Mouse (Mus musculus): ENCODE measurements around the gene R3hdm4. TPM values are rescaled to one million over a fixed set of nuclear protein-coding genes. Genes with fewer than 3 reads are reported as not detected.
"Not testable (repeated sequence)": the region's sequence is repeated elsewhere in the genome, so short reads cannot be mapped to it uniquely, and the experiment has no call there.

R3hdm4 gene
- total and polyA plus RNA-seq, 3 experiments: 10.5 to 59.4 (median 22.3) TPM

GRCm38 (mm10) chr10:79959847-79960601, 39.0 kb upstream of the R3hdm4 start, which contains the start of gene Wdr18 (continued):
- TF ChIP-seq MXI1 (IDR thresholded peaks at IDR 0.05; ENCODE audit: low read depth, low read length) (peak; percentile 98), RAD21 (IDR thresholded peaks at IDR 0.05; ENCODE audit: low read depth, low read length) (peak; percentile 83), RCOR1 (conservative IDR thresholded peaks at IDR 0.05; ENCODE audit: low read depth, low read length) (no peak), ZMIZ1 (IDR thresholded peaks at IDR 0.05; ENCODE audit: low read depth, low read length) (no peak), MAFK (IDR thresholded peaks at IDR 0.05; ENCODE audit: insufficient replicate concordance, low read length) (no peak), SMC3 (IDR thresholded peaks at IDR 0.05; ENCODE audit: low read depth, low read length) (peak; percentile 61), MAZ (IDR thresholded peaks at IDR 0.05; ENCODE audit: low read depth, low read length) (no peak), BHLHE40 (IDR thresholded peaks at IDR 0.05; ENCODE audit: low read depth, low read length) (peak; percentile 48), USF1 (IDR thresholded peaks at IDR 0.05; ENCODE audit: low read depth, low read length) (no peak), ZNF384 (IDR thresholded peaks at IDR 0.05; ENCODE audit: low read depth, low read length) (no peak), NELFE (IDR thresholded peaks at IDR 0.05; ENCODE audit: low read depth, low read length) (peak; percentile 82)

- H3K79me2 ChIP-seq (replicated peaks; ENCODE audit: control insufficient read depth, extremely low read depth, insufficient read depth, poor library complexity, severe bottlenecking): peaks cover 22% of the 10 kb centered on the region
- in situ Hi-C loops (cut with MboI; ENCODE audit: low pct_ligation_motif_present, low pct_unique_long_range_greater_than_20kb, low sequenced_read_pairs); H3K9ac ChIP-seq (ENCODE audit: insufficient read depth, low read depth); dilution Hi-C loops (cut with MboI; ENCODE audit: extremely low pct_ligation_motif_present, extremely low pct_unique_long_range_greater_than_20kb, low sequenced_read_pairs); H3K9me3 ChIP-seq (replicated peaks; ENCODE audit: low read length); H3K4me3 ChIP-seq (replicated peaks in 1 of 3; ENCODE audit: low read depth in 2 of 3, low read length in 2 of 3, poor library complexity in 1 of 3); H3K27ac ChIP-seq (ENCODE audit: insufficient read depth, low read depth); DNase-seq (ENCODE audit: extremely low read depth); H3K4me2 ChIP-seq (ENCODE audit: insufficient read depth, low read depth, poor library complexity, severe bottlenecking); H3K27me3 ChIP-seq (replicated peaks): not testable (repeated sequence)
- H3K36me3 ChIP-seq (replicated peaks in 1 of 2; ENCODE audit: control insufficient read depth in 1 of 2, insufficient read depth in 1 of 2, low read length in 1 of 2): peaks cover 23 to 35% of the 10 kb centered on the region in 2 experiments
- peaks cover 21 to 49% of the 10 kb centered on the region in 2 experiments for H3K4me1 ChIP-seq (ENCODE audit: control insufficient read depth in 1 of 2, insufficient read depth in 2 of 2)
Measured at GRCm38 (mm10) chr10:79959412-79959811, 38.4 kb upstream of the R3hdm4 start.

GRCm38 (mm10) chr10:79958140-79958816, 37.3 kb upstream of the R3hdm4 start:
- H3K9me3 ChIP-seq (replicated peaks; ENCODE audit: low read length): no peaks in the 10 kb centered on the region
- H3K36me3 ChIP-seq (replicated peaks in 1 of 2; ENCODE audit: control insufficient read depth in 1 of 2, insufficient read depth in 1 of 2, low read length in 1 of 2): peaks cover 16 to 33% of the 10 kb centered on the region in 2 experiments
- H3K4me1 ChIP-seq (ENCODE audit: control insufficient read depth in 1 of 2, insufficient read depth in 2 of 2): peaks cover 25 to 60% of the 10 kb centered on the region in 2 experiments
- no peak overlapping the region for H3K27ac ChIP-seq (ENCODE audit: insufficient read depth, low read depth)
- no peak overlapping the region for H3K4me3 ChIP-seq (replicated peaks in 1 of 3; ENCODE audit: low read depth in 2 of 3, low read length in 2 of 3, poor library complexity in 1 of 3)
- dilution Hi-C loops (cut with MboI; ENCODE audit: extremely low pct_ligation_motif_present, extremely low pct_unique_long_range_greater_than_20kb, low sequenced_read_pairs) (no loop called here), in situ Hi-C loops (cut with MboI; ENCODE audit: low pct_ligation_motif_present, low pct_unique_long_range_greater_than_20kb, low sequenced_read_pairs) (no loop called here)
- no peak overlapping the region for H3K9ac ChIP-seq (ENCODE audit: insufficient read depth, low read depth)
- peaks cover 22% of the 10 kb centered on the region for H3K79me2 ChIP-seq (replicated peaks; ENCODE audit: control insufficient read depth, extremely low read depth, insufficient read depth, poor library complexity, severe bottlenecking)
- no peak overlapping the region for H3K4me2 ChIP-seq (ENCODE audit: insufficient read depth, low read depth, poor library complexity, severe bottlenecking)
- H3K27me3 ChIP-seq (replicated peaks): no peaks in the 10 kb centered on the region
- DNase-seq (ENCODE audit: extremely low read depth): peak; percentile 78
- TF ChIP-seq BHLHE40 (IDR thresholded peaks at IDR 0.05; ENCODE audit: low read depth, low read length) (0 out of 2 replicates have a peak, but pooled peaks have one; percentile 29), ELF1 (IDR thresholded peaks at IDR 0.05; ENCODE audit: low read depth, low read length) (peak; percentile 54; the same call in 1 of the 2 replicates), CTCF (conservative IDR thresholded peaks at IDR 0.05 in 1 of 2, IDR thresholded peaks at IDR 0.05 in 1 of 2; ENCODE audit: low read depth in 2 of 2, low read length in 2 of 2) (peak; percentile 68 to 99; a peak in 3 of 4 replicates), ZKSCAN1 (IDR thresholded peaks at IDR 0.05; ENCODE audit: borderline replicate concordance, low read depth, low read length) (no peak), SIN3A (IDR thresholded peaks at IDR 0.05; ENCODE audit: low read length) (peak; percentile 84), SMC3 (IDR thresholded peaks at IDR 0.05; ENCODE audit: low read depth, low read length) (peak; percentile 99), CHD2 (IDR thresholded peaks at IDR 0.05; ENCODE audit: low read length) (0 out of 2 replicates have a peak, but pooled peaks have one; percentile 4), CHD1 (IDR thresholded peaks at IDR 0.05; ENCODE audit: low read depth, low read length) (no peak), NELFE (IDR thresholded peaks at IDR 0.05; ENCODE audit: low read depth, low read length) (peak; percentile 66; the same call in 1 of the 2 replicates), MYC (IDR thresholded peaks at IDR 0.05; ENCODE audit: low read depth, low read length) (peak; percentile 72; the same call in 1 of the 2 replicates), MAX (IDR thresholded peaks at IDR 0.05; ENCODE audit: low read length) (peak; percentile 77), MAFK (IDR thresholded peaks at IDR 0.05; ENCODE audit: insufficient replicate concordance, low read length) (no peak), UBTF (IDR thresholded peaks at IDR 0.05; ENCODE audit: low read depth, low read length) (no peak), NRF1 (IDR thresholded peaks at IDR 0.05; ENCODE audit: low read depth, low read length) (peak; percentile 28; the same call in 1 of the 2 replicates), ZMIZ1 (IDR thresholded peaks at IDR 0.05; ENCODE audit: low read depth, low read length) (no peak), POLR2AphosphoS2 (IDR thresholded peaks at IDR 0.05; ENCODE audit: low read depth, low read length) (no peak), IRF4 (IDR thresholded peaks at IDR 0.05; ENCODE audit: low read depth, low read length) (peak; percentile 59), HCFC1 (IDR thresholded peaks at IDR 0.05; ENCODE audit: low read depth, low read length) (peak; percentile 28; the same call in 1 of the 2 replicates), ETS1 (conservative IDR thresholded peaks at IDR 0.05; ENCODE audit: low read depth, low read length) (no peak), MXI1 (IDR thresholded peaks at IDR 0.05; ENCODE audit: low read depth, low read length) (no peak), RAD21 (IDR thresholded peaks at IDR 0.05; ENCODE audit: low read depth, low read length) (peak; percentile 99), MAZ (IDR thresholded peaks at IDR 0.05; ENCODE audit: low read depth, low read length) (peak; percentile 41; the same call in 1 of the 2 replicates)

Measured in CH12.LX (cell line).